Mouse (Mus musculus): ENCODE data around the gene Usp13.

DNA sequence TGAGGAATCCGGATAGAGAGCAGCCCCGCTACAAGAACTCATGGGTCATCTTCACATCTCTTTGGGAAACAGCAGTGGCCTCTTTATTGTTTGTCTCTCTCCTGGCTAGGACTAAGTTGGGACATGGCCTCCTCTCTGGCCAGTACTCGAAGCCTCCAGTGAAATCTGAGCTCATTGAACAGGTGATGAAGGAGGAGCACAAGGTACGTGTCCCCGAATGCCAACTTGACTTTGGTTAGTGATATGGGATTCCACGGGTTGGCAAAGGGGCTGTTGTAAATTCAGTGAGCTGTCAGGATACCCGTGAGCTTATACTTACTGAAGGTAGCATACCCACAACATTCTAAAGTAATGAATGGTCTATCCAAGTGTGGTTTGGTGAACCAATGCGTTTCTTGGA, 69.0 kb downstream of the Usp13 start:
- TF ChIP-seq CTCF (IDR thresholded peaks at IDR 0.05; ENCODE audit: low read depth) (no peak), EP300 (optimal IDR thresholded peaks at IDR 0.05) (no peak)

All from stomach, postnatal 0 days (tissue).